Mouse (Mus musculus): ENCODE measurements around the gene Rasgef1b. TPM values are rescaled to one million over a fixed set of nuclear protein-coding genes. Genes with fewer than 3 reads are reported as not detected.

Rasgef1b gene
- total and polyA plus RNA-seq, 3 experiments: 0.17 to 0.26 (median 0.21) TPM

- DNase-seq (ENCODE audit: extremely low read depth): no peak
- no peaks in the 10 kb centered on the region for H3K27me3 ChIP-seq (replicated peaks)
- no peak overlapping the region for H3K4me2 ChIP-seq (ENCODE audit: insufficient read depth, low read depth, poor library complexity, severe bottlenecking)
- no peak overlapping the region for H3K9ac ChIP-seq (ENCODE audit: insufficient read depth, low read depth)
- H3K27ac ChIP-seq (ENCODE audit: insufficient read depth, low read depth): no peak overlapping the region
- in situ Hi-C loops (cut with MboI; ENCODE audit: low pct_ligation_motif_present, low pct_unique_long_range_greater_than_20kb, low sequenced_read_pairs) (no loop called here), dilution Hi-C loops (cut with MboI; ENCODE audit: extremely low pct_ligation_motif_present, extremely low pct_unique_long_range_greater_than_20kb, low sequenced_read_pairs) (no loop called here)
- TF ChIP-seq MAZ (IDR thresholded peaks at IDR 0.05; ENCODE audit: low read depth, low read length) (no peak), CTCF (conservative IDR thresholded peaks at IDR 0.05 in 1 of 2, IDR thresholded peaks at IDR 0.05 in 1 of 2; ENCODE audit: low read depth in 2 of 2, low read length in 2 of 2) (no peak), ZMIZ1 (IDR thresholded peaks at IDR 0.05; ENCODE audit: low read depth, low read length) (no peak), TBP (conservative IDR thresholded peaks at IDR 0.05; ENCODE audit: low read depth, low read length) (no peak), MXI1 (IDR thresholded peaks at IDR 0.05; ENCODE audit: low read depth, low read length) (no peak), ZKSCAN1 (IDR thresholded peaks at IDR 0.05; ENCODE audit: borderline replicate concordance, low read depth, low read length) (no peak), MEF2A (IDR thresholded peaks at IDR 0.05; ENCODE audit: borderline replicate concordance, low read depth, low read length) (no peak), JUN (IDR thresholded peaks at IDR 0.05; ENCODE audit: insufficient read depth, low read depth, low read length) (no peak), PAX5 (IDR thresholded peaks at IDR 0.05; ENCODE audit: low read length) (no peak), IRF4 (IDR thresholded peaks at IDR 0.05; ENCODE audit: low read depth, low read length) (no peak), SMC3 (IDR thresholded peaks at IDR 0.05; ENCODE audit: low read depth, low read length) (no peak), UBTF (IDR thresholded peaks at IDR 0.05; ENCODE audit: low read depth, low read length) (no peak), ZC3H11A (IDR thresholded peaks at IDR 0.05; ENCODE audit: low read depth, low read length) (no peak), GABPA (IDR thresholded peaks at IDR 0.05; ENCODE audit: insufficient replicate concordance, low read depth, low read length) (no peak)
- H3K9me3 ChIP-seq (replicated peaks; ENCODE audit: low read length): no peaks in the 10 kb centered on the region
- H3K79me2 ChIP-seq (replicated peaks; ENCODE audit: control insufficient read depth, extremely low read depth, insufficient read depth, poor library complexity, severe bottlenecking): no peaks in the 10 kb centered on the region
- no peaks in the 10 kb centered on the region for H3K36me3 ChIP-seq (replicated peaks in 1 of 2; ENCODE audit: control insufficient read depth in 1 of 2, insufficient read depth in 1 of 2, low read length in 1 of 2)
- no peak overlapping the region for H3K4me3 ChIP-seq (replicated peaks in 1 of 3; ENCODE audit: low read depth in 2 of 3, low read length in 2 of 3, poor library complexity in 1 of 3)
- peaks cover 0 to 35% of the 10 kb centered on the region in 2 experiments; a peak in 3 of 4 replicates for H3K4me1 ChIP-seq (ENCODE audit: control insufficient read depth in 1 of 2, insufficient read depth in 2 of 2)
Observed at GRCm38 (mm10) chr5:99386246-99386845, 342.5 kb downstream of the Rasgef1b start.

DNA sequence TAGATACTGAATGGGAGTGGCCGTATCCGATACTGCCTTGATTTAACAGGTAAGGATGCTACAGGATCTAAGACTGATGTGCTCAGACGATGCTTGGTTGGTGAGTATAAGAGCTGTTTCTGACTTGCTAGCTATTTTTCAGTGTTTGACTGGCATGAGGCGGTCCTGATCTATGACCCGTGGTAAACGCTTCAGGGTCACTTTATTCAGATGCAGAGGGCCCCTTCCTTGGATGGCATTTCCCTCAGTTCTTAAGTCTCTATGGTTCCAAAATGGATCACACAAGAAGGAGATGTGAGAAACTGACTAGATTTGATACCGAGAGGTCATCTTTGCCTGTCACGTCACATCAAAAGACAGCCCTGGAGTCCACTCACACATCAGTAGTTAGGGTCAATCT, 343.1 kb downstream of the Rasgef1b start:
- Histone ChIP-seq H3K4me1 (ENCODE audit: control insufficient read depth in 1 of 2, insufficient read depth in 2 of 2) (peaks cover 0 to 37% of the 10 kb centered on the region in 2 experiments; a peak in 3 of 4 replicates), H3K9ac (ENCODE audit: insufficient read depth, low read depth) (no peak overlapping the region), H3K4me2 (ENCODE audit: insufficient read depth, low read depth, poor library complexity, severe bottlenecking) (no peak overlapping the region), H3K27me3 (replicated peaks) (no peaks in the 10 kb centered on the region), H3K27ac (ENCODE audit: insufficient read depth, low read depth) (no peak overlapping the region), H3K36me3 (replicated peaks in 1 of 2; ENCODE audit: control insufficient read depth in 1 of 2, insufficient read depth in 1 of 2, low read length in 1 of 2) (no peaks in the 10 kb centered on the region), H3K9me3 (replicated peaks; ENCODE audit: low read length) (no peaks in the 10 kb centered on the region), H3K4me3 (replicated peaks in 1 of 3; ENCODE audit: low read depth in 2 of 3, low read length in 2 of 3, poor library complexity in 1 of 3) (no peak overlapping the region), H3K79me2 (replicated peaks; ENCODE audit: control insufficient read depth, extremely low read depth, insufficient read depth, poor library complexity, severe bottlenecking) (no peaks in the 10 kb centered on the region)
- dilution Hi-C loops (cut with MboI; ENCODE audit: extremely low pct_ligation_motif_present, extremely low pct_unique_long_range_greater_than_20kb, low sequenced_read_pairs): no loop called here
- in situ Hi-C loops (cut with MboI; ENCODE audit: low pct_ligation_motif_present, low pct_unique_long_range_greater_than_20kb, low sequenced_read_pairs): no loop called here
- DNase-seq (ENCODE audit: extremely low read depth): no peak
- no peak for TF ChIP-seq BHLHE40 (IDR thresholded peaks at IDR 0.05; ENCODE audit: low read depth, low read length)
- no peak for TF ChIP-seq TBP (conservative IDR thresholded peaks at IDR 0.05; ENCODE audit: low read depth, low read length)
- TF ChIP-seq MAX (IDR thresholded peaks at IDR 0.05; ENCODE audit: low read length): no peak
